Comparison of ENCODE assay signal across 9 mouse cellular contexts in genomic region chr4:107121165-107121943, GRCm38 (mm10). TPM values are rescaled to one million over a fixed set of nuclear protein-coding genes. Genes with fewer than 3 reads are reported as not detected.
DNase-seq lines count a peak whose midpoint lies in the region; ATAC-seq and TF ChIP-seq lines count a peak whose summit lies in the region.
"Had no signal": no experiment of that assay in that cellular context is flagged by ENCODE, and none has a peak within 500 bp of the region (broad histone marks: within the 10 kb centered on the region; RNA-seq: fewer than 3 reads in every experiment).

No protein-coding gene starts in this region.

- no peak for ATAC-seq in cerebellum, adult (ENCODE audit: insufficient number of reproducible peaks, low FRiP score, low TSS enrichment)
- peak; percentile 81 for ATAC-seq in hindbrain, embryonic 13.5 days (ENCODE audit: low FRiP score)
- ATAC-seq in lung, embryonic 15.5 days (ENCODE audit: borderline replicate concordance, extremely low read depth, low FRiP score, low TSS enrichment): 0 out of 2 replicates have a peak, but pooled peaks have one; percentile 12

- no peaks in the 10 kb centered on the region for H3K4me1 ChIP-seq in embryonic fibroblast, embryonic 13.5 days (ENCODE audit: control insufficient read depth, insufficient read depth, low read length)
- peaks cover 13% of the 10 kb centered on the region for H3K4me1 ChIP-seq in hindbrain, embryonic 13.5 days (replicated peaks)
- H3K4me1 ChIP-seq in lung, embryonic 15.5 days: peaks cover 9% of the 10 kb centered on the region; the same call in 1 of the 2 replicates

- no peak overlapping the region for H3K27ac ChIP-seq in embryonic fibroblast, embryonic 13.5 days (ENCODE audit: insufficient read depth, low read length)
- H3K27ac ChIP-seq in hindbrain, embryonic 13.5 days: 0 out of 2 replicates have a peak overlapping the region, but pooled peaks have one; percentile 46
- no peak overlapping the region for H3K27ac ChIP-seq in lung, embryonic 15.5 days

- H3K9ac ChIP-seq in hindbrain, embryonic 13.5 days: peak overlapping the region; percentile 49; the same call in 1 of the 2 replicates
- no peak overlapping the region for H3K9ac ChIP-seq in lung, embryonic 15.5 days

- no peak overlapping the region for H3K4me3 ChIP-seq in embryonic fibroblast, embryonic 13.5 days (ENCODE audit: insufficient read depth, low read length)
- no peak overlapping the region for H3K4me3 ChIP-seq in hindbrain, embryonic 13.5 days
- no peak overlapping the region for H3K4me3 ChIP-seq in lung, embryonic 15.5 days

- intact Hi-C loops in left cerebral cortex, postnatal 14 days (cut with DNase I): no loop called here

- no peak for TF ChIP-seq POLR2A in embryonic fibroblast, embryonic 13.5 days (IDR thresholded peaks at IDR 0.05; ENCODE audit: low read depth, low read length)

- peak; percentile 16 for DNase-seq in cerebellum, adult 11-12 months
- peak; percentile 49 for DNase-seq in adrenal gland, postnatal 25 days
- peak; percentile 5 for DNase-seq in splenic B cell, adult 2 months (ENCODE audit: low read depth, low spot score)
- no peak for DNase-seq in left cerebral cortex, postnatal 14 days (ENCODE audit: low spot score in 2 of 2)

- peak; percentile 52; the same call in 1 of the 2 replicates for TF ChIP-seq CTCF in embryonic fibroblast, embryonic 13.5 days (IDR thresholded peaks at IDR 0.05; ENCODE audit: borderline replicate concordance, insufficient read depth, low read length)

- no peaks in the 10 kb centered on the region for H3K36me3 ChIP-seq in hindbrain, embryonic 13.5 days
- no peaks in the 10 kb centered on the region for H3K36me3 ChIP-seq in lung, embryonic 15.5 days
- no peaks in the 10 kb centered on the region for H3K36me3 ChIP-seq in splenic B cell, adult 2 months (ENCODE audit: control insufficient read depth, insufficient read depth, low read length, poor library complexity, severe bottlenecking)

- peaks cover 9% of the 10 kb centered on the region; the same call in 1 of the 2 replicates for H3K27me3 ChIP-seq in hindbrain, embryonic 13.5 days
- no peaks in the 10 kb centered on the region for H3K27me3 ChIP-seq in lung, embryonic 15.5 days
- no peaks in the 10 kb centered on the region for H3K27me3 ChIP-seq in splenic B cell, adult 2 months (ENCODE audit: control insufficient read depth, insufficient read depth, low read length, poor library complexity, severe bottlenecking)

- 41% methylated on average over 12 of the region's 12 CpGs for WGBS in hindbrain, embryonic 13.5 days
- 58% methylated on average over 12 of the region's 12 CpGs for WGBS in lung, embryonic 15.5 days

- no peaks in the 10 kb centered on the region for H3K9me3 ChIP-seq in hindbrain, embryonic 13.5 days
- H3K9me3 ChIP-seq in lung, embryonic 15.5 days: no peaks in the 10 kb centered on the region

- no peak overlapping the region for H3K4me2 ChIP-seq in hindbrain, embryonic 13.5 days
- H3K4me2 ChIP-seq in lung, embryonic 15.5 days: no peak overlapping the region

RNA-seq across cellular contexts. Expression of gene Cdcp2, which starts 24.7 kb away (rescaled TPM):
- not detected in 2 replicates for total RNA-seq in adrenal gland, postnatal 25 days (2021)
- polyA plus RNA-seq in embryonic fibroblast, embryonic 13.5 days (2011; ENCODE audit: insufficient read length, low read depth, missing spikeins): not detected in 2 replicates
- 0.06 TPM in 1 of 2 replicates, not detected in the other for polyA plus RNA-seq in hindbrain, embryonic 13.5 days (2015; fragmentation: Nextera tagmentation; extraction: Ambion mirVana)
- polyA plus RNA-seq in lung, embryonic 15.5 days (2015; fragmentation: Nextera tagmentation; extraction: Ambion mirVana): not detected in 2 replicates
- not detected for total RNA-seq in left cerebral cortex, postnatal 14 days (2021)
- total RNA-seq: gastrocnemius, postnatal 4 days had no signal

RNA-seq across cellular contexts. Expression of gene Cyb5rl, which starts 54.6 kb away (rescaled TPM):
- 18.7 and 29.8 TPM in 2 replicates for total RNA-seq in adrenal gland, postnatal 25 days (2021)
- 5.5 and 6.3 TPM in 2 replicates for polyA plus RNA-seq in embryonic fibroblast, embryonic 13.5 days (2011; ENCODE audit: insufficient read length, low read depth, missing spikeins)
- 4.7 and 5.4 TPM in 2 replicates for polyA plus RNA-seq in hindbrain, embryonic 13.5 days (2015; fragmentation: Nextera tagmentation; extraction: Ambion mirVana)
- polyA plus RNA-seq in lung, embryonic 15.5 days (2015; fragmentation: Nextera tagmentation; extraction: Ambion mirVana): 5.9 and 6.1 TPM in 2 replicates
- 1 to 10 TPM; 4.6 to 7.7 TPM for total RNA-seq in left cerebral cortex, postnatal 14 days (2021)

RNA-seq across cellular contexts. Expression of gene Mrpl37, which starts 54.7 kb away (rescaled TPM):
- 92.2 and 107 TPM in 2 replicates for total RNA-seq in adrenal gland, postnatal 25 days (2021)
- 48.4 and 50.6 TPM in 2 replicates for polyA plus RNA-seq in embryonic fibroblast, embryonic 13.5 days (2011; ENCODE audit: insufficient read length, low read depth, missing spikeins)
- 76.4 and 76.6 TPM in 2 replicates for polyA plus RNA-seq in hindbrain, embryonic 13.5 days (2015; fragmentation: Nextera tagmentation; extraction: Ambion mirVana)
- 90.5 and 94.8 TPM in 2 replicates for polyA plus RNA-seq in lung, embryonic 15.5 days (2015; fragmentation: Nextera tagmentation; extraction: Ambion mirVana)
- 10 to 100 TPM; 64.9 to 67.0 TPM for total RNA-seq in left cerebral cortex, postnatal 14 days (2021)

RNA-seq across cellular contexts. Expression of gene Tmem59, which starts 56.8 kb away (rescaled TPM):
- 418 and 440 TPM in 2 replicates for total RNA-seq in adrenal gland, postnatal 25 days (2021)
- 388 and 440 TPM in 2 replicates for polyA plus RNA-seq in embryonic fibroblast, embryonic 13.5 days (2011; ENCODE audit: insufficient read length, low read depth, missing spikeins)
- 410 and 431 TPM in 2 replicates for polyA plus RNA-seq in hindbrain, embryonic 13.5 days (2015; fragmentation: Nextera tagmentation; extraction: Ambion mirVana)
- polyA plus RNA-seq in lung, embryonic 15.5 days (2015; fragmentation: Nextera tagmentation; extraction: Ambion mirVana): 421 and 454 TPM in 2 replicates
- total RNA-seq in left cerebral cortex, postnatal 14 days (2021): 100 to 1,000 TPM; 193 to 195 TPM

RNA-seq across cellular contexts. Expression of gene Tceanc2, which starts 57.6 kb away (rescaled TPM):
- 28.9 and 34.6 TPM in 2 replicates for total RNA-seq in adrenal gland, postnatal 25 days (2021)
- polyA plus RNA-seq in embryonic fibroblast, embryonic 13.5 days (2011; ENCODE audit: insufficient read length, low read depth, missing spikeins): 23.0 and 29.7 TPM in 2 replicates
- polyA plus RNA-seq in hindbrain, embryonic 13.5 days (2015; fragmentation: Nextera tagmentation; extraction: Ambion mirVana): 25.2 and 26.1 TPM in 2 replicates
- 24.0 and 34.3 TPM in 2 replicates for polyA plus RNA-seq in lung, embryonic 15.5 days (2015; fragmentation: Nextera tagmentation; extraction: Ambion mirVana)
- 10 to 100 TPM; 17.5 to 19.8 TPM for total RNA-seq in left cerebral cortex, postnatal 14 days (2021)

Comparison
In these comparisons a context has a peak if more than half of its experiments do, and no peak if none do; other contexts are left out.
1. DNase-seq: peak in cerebellum, adult 11-12 months (single experiment), adrenal gland, postnatal 25 days (single experiment) and splenic B cell, adult 2 months (single experiment); none in left cerebral cortex, postnatal 14 days (0 of 2).